Mouse (Mus musculus): ENCODE results near the gene Rhbdl1.

- TF ChIP-seq POLR2A (IDR thresholded peaks at IDR 0.05; ENCODE audit: control insufficient read depth, low read depth, low read length) (no peak), CTCF (IDR thresholded peaks at IDR 0.05; ENCODE audit: control insufficient read depth, insufficient read depth, insufficient replicate concordance, low read depth, low read length) (no peak)
These were observed 39.3 kb upstream of the Rhbdl1 start for GRCm38 (mm10) chr17:25876347-25876915.
